Mouse (Mus musculus): Measurements from ENCODE around the gene Atp5h.

GRCm38 (mm10) chr11:115463397-115463796 is 43.6 kb upstream of the Atp5h start:
- TF ChIP-seq GATA1 (IDR thresholded peaks at IDR 0.05; ENCODE audit: low read length) (no peak), TAL1 (IDR thresholded peaks at IDR 0.05; ENCODE audit: low read length) (no peak)

Measured in erythroblast, embryonic 14.5 days (primary cell).